Mouse (Mus musculus): ENCODE data around the gene Hic1. TPM values are rescaled to one million over a fixed set of nuclear protein-coding genes. Genes with fewer than 3 reads are reported as not detected.

Hic1 gene
- total RNA-seq, 2 experiments from 2014 or later: 22.7 to 26.3 TPM

- intact Hi-C loops (cut with DNase I): loop anchor here (5.0 kb wide), 1 partner anchor 35 kb away; the partner anchor contains the start of gene Hic1
- DNase-seq: peak; percentile 61 to 76
These were observed 37.0 kb downstream of the Hic1 start for GRCm38 (mm10) chr11:75132278-75132677.

GRCm38 (mm10) chr11:75131300-75131699 lies 38.0 kb downstream of the Hic1 start:
- intact Hi-C loops (cut with DNase I): loop anchor here (5.0 kb wide), 1 partner anchor 36 kb away; the partner anchor contains the start of gene Hic1
- DNase-seq: no peak

- intact Hi-C loops (cut with DNase I): no loop called here
- no peak for DNase-seq
These were observed 39.8 kb downstream of the Hic1 start for GRCm38 (mm10) chr11:75129481-75129880.

GRCm38 (mm10) chr11:75126384-75126783 lies 42.9 kb downstream of the Hic1 start:
- intact Hi-C loops (cut with DNase I): no loop called here

GRCm38 (mm10) chr11:75124406-75124805 lies 44.9 kb downstream of the Hic1 start:
- intact Hi-C loops (cut with DNase I): no loop called here

More at GRCm38 (mm10) chr11:75126384-75126783, 42.9 kb downstream of the Hic1 start:
- no peak for DNase-seq

GRCm38 (mm10) chr11:75121348-75121747 lies 48.0 kb downstream of the Hic1 start:
- DNase-seq: no peak
- intact Hi-C loops (cut with DNase I): no loop called here

More at GRCm38 (mm10) chr11:75124406-75124805, 44.9 kb downstream of the Hic1 start:
- DNase-seq: no peak

GRCm38 (mm10) chr11:75119841-75120240 lies 49.5 kb downstream of the Hic1 start:
- no peak for DNase-seq
- intact Hi-C loops (cut with DNase I): no loop called here

- intact Hi-C loops (cut with DNase I): no loop called here
- DNase-seq: no peak
These were observed 50.0 kb downstream of the Hic1 start for GRCm38 (mm10) chr11:75119298-75119697.

- intact Hi-C loops (cut with DNase I): no loop called here
- no peak for DNase-seq
These were observed 51.2 kb downstream of the Hic1 start for GRCm38 (mm10) chr11:75118141-75118540.

GRCm38 (mm10) chr11:75116379-75116778 lies 52.9 kb downstream of the Hic1 start:
- no peak for DNase-seq

More at GRCm38 (mm10) chr11:75116379-75116778, 52.9 kb downstream of the Hic1 start:
- intact Hi-C loops (cut with DNase I): no loop called here

Small RNA genes lying within 50 kb of the gene (microRNA-seq; reads per million reads assigned to microRNA genes)
- gene Mir132 (1,189 to 17,127 reads per million in 2 experiments), gene Mir212 (22.6 to 859 reads per million in 2 experiments)

Other genes starting within 250 kb of the Hic1 start
- gene Smg6, start 243.7 kb downstream of the Hic1 start, total RNA-seq (2021): 10 to 100 TPM; 19.2 to 20.9 TPM
- 10 to 100 TPM; 31.5 to 34.3 TPM for gene Srr, start 243.6 kb downstream of the Hic1 start, total RNA-seq (2021)
- 1 to 10 TPM; 7.1 TPM for gene Ovca2, start 9.3 kb upstream of the Hic1 start, total RNA-seq (2021)
- gene Dph1, start 21.7 kb upstream of the Hic1 start, total RNA-seq (2021): 1 to 10 TPM; 9.9 TPM
- gene Rtn4rl1, start 24.3 kb upstream of the Hic1 start, total RNA-seq (2021): 10 to 100 TPM; 10.6 to 13.2 TPM
- 10 to 100 TPM; 66.9 to 70.5 TPM for gene Rpa1, start 178.8 kb upstream of the Hic1 start, total RNA-seq (2021)
- 1 to 10 TPM; 4.2 to 4.6 TPM for gene Smyd4, start 178.9 kb upstream of the Hic1 start, total RNA-seq (2021)